Mouse (Mus musculus) cortical plate, adult 2 months (tissue): ENCODE data around the gene Csnk1e.

ENCODE experiments used
- CTCF ChIP-seq: fragments of 200-500 bp; IDR thresholded peaks from 2 replicates; pipeline ENCODE4 v1.5.1; 2011; ENCODE audit warnings: mild to moderate bottlenecking, control low read depth, low read length; ENCODE audit not compliant: insufficient read depth; ENCODE audit errors: extremely low read depth
- POLR2A ChIP-seq: fragments of 200-500 bp; IDR thresholded peaks from 2 replicates; pipeline ENCODE4 v1.6.1; 2011; ENCODE audit warnings: mild to moderate bottlenecking, low read length, control low read depth; ENCODE audit not compliant: insufficient read depth; ENCODE audit errors: extremely low read depth

DNA sequence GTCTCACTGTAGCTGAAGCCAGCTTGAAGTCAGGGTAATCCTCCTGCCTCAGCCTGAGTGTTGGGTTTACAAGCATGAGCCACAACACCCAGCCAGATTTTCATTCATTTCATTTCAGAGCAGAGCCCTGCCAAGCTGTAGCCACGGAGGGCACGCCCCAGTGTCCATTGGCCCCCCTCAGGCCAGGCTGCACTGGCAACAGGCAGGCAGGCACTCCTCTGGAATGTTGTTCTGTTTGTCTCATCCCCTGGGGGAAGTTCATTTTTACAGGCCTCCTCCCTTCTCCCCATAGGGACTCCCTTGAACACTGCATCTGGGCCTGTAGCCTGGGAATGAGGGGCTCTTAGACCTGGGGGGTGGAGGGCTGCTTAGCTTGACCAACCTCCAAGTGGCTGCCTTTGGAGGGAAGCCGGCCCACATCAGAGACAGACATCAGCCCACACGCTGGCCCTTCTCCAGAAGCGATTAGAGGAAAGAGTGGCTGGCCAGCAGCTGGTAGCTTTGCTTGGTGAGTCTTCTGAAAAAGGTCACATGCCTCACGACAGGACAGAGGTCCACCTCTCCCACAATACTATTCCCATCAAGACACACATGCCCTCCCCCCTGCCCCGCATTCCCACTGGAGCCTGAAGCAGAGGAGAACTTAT is 63.8 kb downstream of the Csnk1e start:
- TF ChIP-seq CTCF (no peak), POLR2A (no peak)
